Mouse (Mus musculus) megakaryocyte, embryonic 14.5 days (primary cell): ENCODE results near the gene Cdc37l1.

Source experiments
- FLI1 ChIP-seq: IDR thresholded peaks from 2 replicates; pipeline ENCODE4 v1.6.1; 2012; ENCODE audit warnings: low read length, inconsistent platforms, mixed read lengths
- GATA1 ChIP-seq: IDR thresholded peaks from 3 replicates; pipeline ENCODE4 v1.6.1; 2012; ENCODE audit warnings: mixed read lengths, low read length, inconsistent platforms, borderline replicate concordance

- TF ChIP-seq GATA1 (no peak), FLI1 (no peak)
Observed at GRCm38 (mm10) chr19:28997976-28998630, 8.0 kb downstream of the Cdc37l1 start.
